Comparison of ENCODE assay signal across 13 mouse cellular contexts in genomic region chr2:137493600-137493999, GRCm38 (mm10).
"Had no signal": no experiment of that assay in that cellular context is flagged by ENCODE, and none has a peak within 500 bp of the region (broad histone marks: within the 10 kb centered on the region; RNA-seq: fewer than 3 reads in every experiment).

No protein-coding gene starts in this region.

- H3K4me1 ChIP-seq: limb, embryonic 12.5 days; liver, embryonic 13.5 days; neural tube, embryonic 13.5 days had no signal

- H3K27me3 ChIP-seq: limb, embryonic 12.5 days; liver, embryonic 13.5 days; neural tube, embryonic 13.5 days had no signal

- H3K9ac ChIP-seq: limb, embryonic 12.5 days; liver, embryonic 13.5 days; liver, postnatal 0 days; neural tube, embryonic 13.5 days had no signal

- H3K27ac ChIP-seq: kidney, postnatal 0 days; layer of hippocampus, adult 2 months; limb, embryonic 12.5 days; liver, embryonic 13.5 days; neural tube, embryonic 13.5 days had no signal

- H3K36me3 ChIP-seq: limb, embryonic 12.5 days; liver, embryonic 13.5 days; neural tube, embryonic 13.5 days had no signal

- H3K4me3 ChIP-seq: layer of hippocampus, adult 2 months; limb, embryonic 12.5 days; liver, embryonic 13.5 days; neural tube, embryonic 13.5 days had no signal

- ATAC-seq: liver, postnatal 0 days; lung, postnatal 0 days had no signal

- H3K4me2 ChIP-seq: limb, embryonic 12.5 days; liver, embryonic 13.5 days; neural tube, embryonic 13.5 days had no signal

- H3K9me3 ChIP-seq: limb, embryonic 12.5 days; liver, embryonic 13.5 days; neural tube, embryonic 13.5 days had no signal

- DNase-seq: kidney, adult 8-10 months; kidney, postnatal 36 days; liver; liver, embryonic 13.5 days; liver, postnatal 0 days; midbrain, embryonic 14.5 days; right cerebral cortex, postnatal 14 days; thymus, postnatal 36 days had no signal
